Mouse (Mus musculus): ENCODE measurements around the gene Klf3. TPM values are rescaled to one million over a fixed set of nuclear protein-coding genes. Genes with fewer than 3 reads are reported as not detected.

The Klf3 gene
- 278 and 280 TPM in 2 replicates for total RNA-seq (2017)

- ATAC-seq (ENCODE audit: extremely low read depth, insufficient number of reproducible peaks, low FRiP score, poor library complexity, severe bottlenecking), result peak; percentile 64
Measured at GRCm38 (mm10) chr5:64802795-64803719, at the start of gene Klf3. Gene Klf3, plus strand, starts transcription at chr5:64803388.

- ATAC-seq (ENCODE audit: extremely low read depth, insufficient number of reproducible peaks, low FRiP score, poor library complexity, severe bottlenecking), result no peak
Measured at GRCm38 (mm10) chr5:64762295-64762694, 40.9 kb upstream of the Klf3 start.

GRCm38 (mm10) chr5:64764452-64764851 lies 38.7 kb upstream of the Klf3 start:
- no peak for ATAC-seq (ENCODE audit: extremely low read depth, insufficient number of reproducible peaks, low FRiP score, poor library complexity, severe bottlenecking)

- no peak for ATAC-seq (ENCODE audit: extremely low read depth, insufficient number of reproducible peaks, low FRiP score, poor library complexity, severe bottlenecking)
Measured at GRCm38 (mm10) chr5:64765765-64766164, 37.4 kb upstream of the Klf3 start.

- ATAC-seq (ENCODE audit: extremely low read depth, insufficient number of reproducible peaks, low FRiP score, poor library complexity, severe bottlenecking), result no peak
Measured at GRCm38 (mm10) chr5:64766626-64767025, 36.6 kb upstream of the Klf3 start.

GRCm38 (mm10) chr5:64771619-64772018 lies 31.6 kb upstream of the Klf3 start:
- no peak for ATAC-seq (ENCODE audit: extremely low read depth, insufficient number of reproducible peaks, low FRiP score, poor library complexity, severe bottlenecking)

- no peak for ATAC-seq (ENCODE audit: extremely low read depth, insufficient number of reproducible peaks, low FRiP score, poor library complexity, severe bottlenecking)
Measured at GRCm38 (mm10) chr5:64778211-64778610, 25.0 kb upstream of the Klf3 start.

- no peak for ATAC-seq (ENCODE audit: extremely low read depth, insufficient number of reproducible peaks, low FRiP score, poor library complexity, severe bottlenecking)
Measured at GRCm38 (mm10) chr5:64779285-64779684, 23.9 kb upstream of the Klf3 start.

GRCm38 (mm10) chr5:64780778-64781177 lies 22.4 kb upstream of the Klf3 start:
- peak; percentile 90 for ATAC-seq (ENCODE audit: extremely low read depth, insufficient number of reproducible peaks, low FRiP score, poor library complexity, severe bottlenecking)

- no peak for ATAC-seq (ENCODE audit: extremely low read depth, insufficient number of reproducible peaks, low FRiP score, poor library complexity, severe bottlenecking)
Measured at GRCm38 (mm10) chr5:64788175-64788574, 15.0 kb upstream of the Klf3 start.

- ATAC-seq (ENCODE audit: extremely low read depth, insufficient number of reproducible peaks, low FRiP score, poor library complexity, severe bottlenecking), result no peak
Measured at GRCm38 (mm10) chr5:64798209-64798608, 5.0 kb upstream of the Klf3 start.

- ATAC-seq (ENCODE audit: extremely low read depth, insufficient number of reproducible peaks, low FRiP score, poor library complexity, severe bottlenecking), result no peak
Measured at GRCm38 (mm10) chr5:64801545-64801944, 1.6 kb upstream of the Klf3 start.

GRCm38 (mm10) chr5:64802143-64802542 lies 1.0 kb upstream of the Klf3 start:
- no peak for ATAC-seq (ENCODE audit: extremely low read depth, insufficient number of reproducible peaks, low FRiP score, poor library complexity, severe bottlenecking)

GRCm38 (mm10) chr5:64803720-64804462 lies 703 bp downstream of the Klf3 start:
- ATAC-seq (ENCODE audit: extremely low read depth, insufficient number of reproducible peaks, low FRiP score, poor library complexity, severe bottlenecking), result no peak

GRCm38 (mm10) chr5:64805131-64805872 lies 2.1 kb downstream of the Klf3 start:
- no peak for ATAC-seq (ENCODE audit: extremely low read depth, insufficient number of reproducible peaks, low FRiP score, poor library complexity, severe bottlenecking)

GRCm38 (mm10) chr5:64805873-64806505 lies 2.8 kb downstream of the Klf3 start:
- peak; percentile 49 for ATAC-seq (ENCODE audit: extremely low read depth, insufficient number of reproducible peaks, low FRiP score, poor library complexity, severe bottlenecking)

- ATAC-seq (ENCODE audit: extremely low read depth, insufficient number of reproducible peaks, low FRiP score, poor library complexity, severe bottlenecking), result no peak
Measured at GRCm38 (mm10) chr5:64806600-64806999, 3.4 kb downstream of the Klf3 start.

GRCm38 (mm10) chr5:64807159-64807558 lies 4.0 kb downstream of the Klf3 start:
- no peak for ATAC-seq (ENCODE audit: extremely low read depth, insufficient number of reproducible peaks, low FRiP score, poor library complexity, severe bottlenecking)

- ATAC-seq (ENCODE audit: extremely low read depth, insufficient number of reproducible peaks, low FRiP score, poor library complexity, severe bottlenecking), result no peak
Measured at GRCm38 (mm10) chr5:64807603-64808002, 4.4 kb downstream of the Klf3 start.

All from neutrophil, adult 5-6 weeks (primary cell).